Mouse (Mus musculus) urinary bladder, postnatal 0 days (tissue): ENCODE measurements around the gene Hsd17b13. TPM values are rescaled to one million over a fixed set of nuclear protein-coding genes. Genes with fewer than 3 reads are reported as not detected.

Source experiments
- polyA plus RNA-seq: library from polyadenylated mRNA; unstranded; fragments of >200 nt; fragmentation: Nextera tagmentation; extraction: Ambion mirVana; gene quantifications from 2 replicates; pipeline ENCODE4 v1.2.1, GENCODE M21; 2015

Gene Hsd17b13
- polyA plus RNA-seq = 0.28 and 0.69 TPM in 2 replicates

GRCm38 (mm10) chr5:103977297-103977696 lies at the start of gene Hsd17b13:
TSS of gene Hsd17b13 (minus strand) at chr5:103977410.

GRCm38 (mm10) chr5:104021597-104022378 lies 44.6 kb upstream of the Hsd17b13 start, which contains the start of gene Hsd17b11:
TSS of gene Hsd17b11 (minus strand) at chr5:104021919.

GRCm38 (mm10) chr5:103910748-103911409 lies 66.3 kb downstream of the Hsd17b13 start, which contains the start of gene Klhl8:
TSS of gene Klhl8 (minus strand) at chr5:103911259.

Other genes starting within 250 kb of the Hsd17b13 start
- 7.3 and 7.7 TPM in 2 replicates for gene Klhl8, start 66.2 kb downstream of the Hsd17b13 start, polyA plus RNA-seq
- 8.6 and 9.7 TPM in 2 replicates for gene Hsd17b11, start 44.5 kb upstream of the Hsd17b13 start, polyA plus RNA-seq
- 48.2 and 50.9 TPM in 2 replicates for gene Nudt9, start 68.9 kb upstream of the Hsd17b13 start, polyA plus RNA-seq
- gene Gm17660, start 100.2 kb upstream of the Hsd17b13 start, polyA plus RNA-seq = not detected in 2 replicates
- gene Sparcl1, start 136.3 kb upstream of the Hsd17b13 start, polyA plus RNA-seq = 654 and 776 TPM in 2 replicates
- gene Dspp, start 193.3 kb upstream of the Hsd17b13 start, polyA plus RNA-seq = not detected in 2 replicates
- gene Dmp1, start 225.2 kb upstream of the Hsd17b13 start, polyA plus RNA-seq = 0.08 and 0.11 TPM in 2 replicates